Mouse (Mus musculus): ENCODE results near the gene 1500009C09Rik. TPM values are rescaled to one million over a fixed set of nuclear protein-coding genes. Genes with fewer than 3 reads are reported as not detected.

The 1500009C09Rik gene
- total RNA-seq, 2 experiments from 2014 or later, result not detected

DNA sequence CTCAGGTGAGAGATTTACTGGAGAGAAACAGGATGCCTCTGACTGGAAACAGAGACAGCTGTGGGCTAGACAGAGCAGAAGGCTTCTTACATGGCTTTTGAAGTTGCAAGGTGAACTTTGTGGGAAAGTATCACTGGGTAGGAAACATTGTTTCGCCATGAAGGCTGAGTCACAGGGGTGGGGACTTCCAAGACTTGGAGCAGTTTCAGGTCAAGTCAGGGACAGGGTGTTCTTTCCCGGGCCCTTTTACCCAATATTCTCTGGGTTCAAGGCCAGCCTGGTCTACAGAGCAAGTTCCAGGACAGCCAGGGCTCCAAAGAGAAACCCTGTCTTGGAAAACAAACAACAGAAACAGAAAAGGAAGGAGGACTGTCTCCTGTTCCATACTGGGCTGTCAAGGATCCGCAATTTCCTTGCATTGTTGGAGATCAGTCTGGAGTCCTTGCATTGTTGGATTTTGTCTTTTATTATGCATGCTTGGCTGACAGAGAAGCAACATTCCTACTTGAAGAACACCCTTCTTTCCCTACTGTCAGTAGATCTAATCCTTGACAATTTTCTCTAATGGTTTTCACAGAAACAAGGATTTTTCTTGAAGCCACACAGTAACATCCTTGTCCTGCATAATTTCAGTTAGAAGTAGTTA is 4.9 kb upstream of the 1500009C09Rik start:
- no peak for DNase-seq

DNA sequence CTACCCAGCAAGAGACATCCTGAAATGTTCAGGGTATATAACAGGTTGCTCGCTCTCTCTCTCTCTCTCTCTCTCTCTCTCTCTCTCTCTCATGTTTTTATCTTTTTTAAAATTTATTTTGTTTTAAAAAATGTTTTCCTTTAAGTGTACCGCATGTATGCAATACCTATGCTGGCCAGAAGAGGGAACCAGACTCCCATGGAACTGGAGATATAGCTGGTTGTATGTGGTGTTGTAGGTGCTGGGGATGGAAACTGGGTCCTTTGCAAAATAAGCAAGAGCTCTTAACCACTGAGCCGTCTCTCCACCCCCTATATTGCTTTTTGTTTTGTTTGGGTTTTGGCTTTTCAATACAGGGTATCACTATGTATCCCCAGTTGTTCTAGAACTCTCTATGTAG is 618 bp upstream of the 1500009C09Rik start:
- no peak for DNase-seq

DNA sequence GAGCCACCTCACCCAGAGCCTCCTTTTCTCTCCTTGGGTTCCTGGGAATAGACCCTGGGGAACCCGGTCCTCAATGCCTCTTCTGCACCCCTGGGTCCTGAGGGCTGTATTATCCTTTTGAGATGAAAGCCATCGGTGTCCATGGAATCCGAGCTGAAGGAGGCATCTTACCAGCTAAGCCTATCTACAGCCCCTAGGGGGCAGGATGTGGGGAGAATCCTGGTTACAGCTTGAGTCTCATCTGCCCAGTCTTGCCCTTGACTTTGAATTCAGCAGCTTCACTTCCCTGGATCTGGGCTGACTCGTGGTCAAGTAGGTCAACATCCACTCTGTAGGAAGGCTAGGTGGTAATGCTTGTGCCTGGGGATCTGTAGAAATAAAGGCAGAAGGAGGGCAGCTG is 3.1 kb downstream of the 1500009C09Rik start:
- no peak for DNase-seq

DNA sequence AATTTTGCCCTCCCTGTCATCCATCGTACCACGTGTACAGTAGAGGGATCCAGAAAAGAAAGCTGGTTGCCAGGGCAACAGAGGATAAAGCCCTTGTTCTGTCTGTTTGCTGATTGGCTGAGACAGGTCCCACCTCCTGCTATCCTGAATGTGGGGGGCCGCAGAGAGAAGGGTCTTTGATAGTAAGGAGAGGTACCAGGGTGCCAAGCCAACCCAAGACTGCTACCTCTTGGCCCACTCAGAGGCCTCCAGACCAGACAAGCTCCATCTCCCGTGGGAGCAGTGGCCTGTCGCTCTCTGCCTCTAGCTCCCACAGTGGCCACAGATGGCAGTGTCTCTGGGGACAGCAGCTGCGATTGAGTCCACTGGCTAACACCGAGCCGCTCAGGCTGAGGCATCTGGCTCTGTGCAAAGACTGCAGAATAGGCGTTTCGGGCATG is 3.8 kb downstream of the 1500009C09Rik start:
- DNase-seq, result no peak

DNA sequence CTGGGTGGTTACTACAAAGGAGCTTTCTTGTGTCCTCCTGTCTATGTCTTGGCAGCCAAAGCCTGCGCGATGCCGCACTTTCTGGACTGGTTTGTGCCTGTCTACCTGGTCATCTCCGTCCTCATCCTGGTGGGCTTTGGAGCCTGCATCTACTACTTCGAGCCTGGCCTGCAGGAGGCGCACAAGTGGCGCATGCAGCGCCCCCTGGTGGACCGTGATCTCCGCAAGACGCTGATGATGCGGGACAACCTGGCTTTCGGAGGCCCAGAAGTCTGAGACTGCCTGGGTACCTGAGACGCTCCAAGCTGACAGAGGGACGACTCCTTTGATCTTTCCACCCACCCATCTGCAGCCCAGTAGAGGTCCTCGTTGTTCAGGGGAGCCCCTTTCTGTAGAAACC is 7.3 kb downstream of the 1500009C09Rik start:
- DNase-seq, result peak; percentile 79

DNA sequence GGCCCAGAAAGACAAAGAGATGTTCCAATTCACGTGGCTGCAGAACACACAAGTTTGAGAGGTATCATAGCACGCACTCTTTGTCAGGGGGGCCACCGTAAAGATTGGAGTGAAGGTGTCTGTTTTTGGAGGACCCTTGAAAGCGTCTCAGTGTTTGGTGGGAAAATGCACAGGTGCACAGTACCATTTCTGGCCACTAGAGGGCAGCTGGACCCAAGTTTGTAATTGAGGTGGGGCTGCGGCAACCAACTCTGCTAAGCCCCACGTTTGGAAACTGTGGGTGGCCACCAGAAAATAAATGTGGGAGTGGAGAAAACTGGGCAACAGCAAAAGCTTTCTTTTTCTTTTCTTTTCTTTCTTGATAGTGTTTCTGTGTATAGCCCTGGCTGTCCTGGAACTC is 14.2 kb downstream of the 1500009C09Rik start:
- DNase-seq, result peak; percentile 71

DNA sequence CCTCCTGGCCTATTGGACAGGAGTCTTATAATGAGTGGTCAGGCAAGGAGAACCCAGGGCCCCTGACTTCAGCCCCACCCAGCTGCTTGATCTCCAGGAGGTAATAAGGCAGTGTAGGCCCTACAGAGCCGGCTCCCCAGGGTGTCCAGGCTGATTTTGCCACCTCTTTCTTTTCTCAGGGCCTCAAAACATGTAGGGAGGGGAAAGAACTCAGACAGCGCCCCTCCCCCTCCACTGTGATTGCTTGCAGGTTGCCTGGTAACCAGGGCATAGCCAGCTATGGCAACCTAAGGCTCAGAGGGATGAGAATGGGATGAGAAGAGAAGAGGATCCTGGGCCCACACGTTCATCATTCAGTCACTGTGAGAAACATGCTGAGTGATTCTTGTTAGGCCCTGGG is 16.0 kb downstream of the 1500009C09Rik start:
- no peak for DNase-seq

DNA sequence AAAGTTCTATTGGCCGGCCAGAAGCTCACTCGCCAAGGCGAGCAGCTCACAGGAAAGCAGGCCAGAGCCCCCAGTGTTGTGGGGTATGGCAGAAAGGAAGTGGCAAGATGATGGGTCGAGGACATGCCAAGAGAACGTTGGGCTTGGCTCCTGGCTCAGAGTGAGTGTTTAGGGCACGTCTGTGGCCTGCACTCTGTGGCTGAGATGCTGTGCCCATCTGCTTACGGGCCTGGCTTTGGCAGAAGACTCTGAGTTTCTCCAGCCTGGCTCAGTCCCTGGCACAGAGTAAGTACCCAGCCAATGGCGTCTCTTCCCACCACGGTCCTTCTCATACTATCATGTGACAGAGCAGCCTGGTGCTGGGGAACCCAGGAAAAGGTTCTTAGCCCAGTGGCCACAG is 16.6 kb downstream of the 1500009C09Rik start:
- DNase-seq, result no peak

DNA sequence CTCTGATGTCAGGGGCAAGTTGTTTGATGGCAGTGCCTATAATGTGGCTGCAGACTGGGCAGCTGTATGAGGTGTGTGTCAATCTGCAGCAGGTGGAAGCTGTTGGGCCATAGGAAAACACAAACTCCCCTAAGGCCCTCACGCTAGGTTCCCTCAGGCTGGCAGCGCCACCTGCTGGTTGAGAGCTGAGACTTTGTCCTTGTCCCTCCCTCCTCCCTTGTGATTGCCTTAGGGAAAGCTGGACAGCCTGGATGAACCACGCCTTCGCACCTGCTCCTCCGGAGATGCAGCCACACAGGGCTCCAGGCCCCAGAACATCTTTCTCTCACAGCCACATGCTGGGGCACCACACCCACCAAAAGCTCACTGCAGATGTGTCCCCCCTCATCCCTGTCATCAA is 19.0 kb downstream of the 1500009C09Rik start:
- DNase-seq, result peak; percentile 81

DNA sequence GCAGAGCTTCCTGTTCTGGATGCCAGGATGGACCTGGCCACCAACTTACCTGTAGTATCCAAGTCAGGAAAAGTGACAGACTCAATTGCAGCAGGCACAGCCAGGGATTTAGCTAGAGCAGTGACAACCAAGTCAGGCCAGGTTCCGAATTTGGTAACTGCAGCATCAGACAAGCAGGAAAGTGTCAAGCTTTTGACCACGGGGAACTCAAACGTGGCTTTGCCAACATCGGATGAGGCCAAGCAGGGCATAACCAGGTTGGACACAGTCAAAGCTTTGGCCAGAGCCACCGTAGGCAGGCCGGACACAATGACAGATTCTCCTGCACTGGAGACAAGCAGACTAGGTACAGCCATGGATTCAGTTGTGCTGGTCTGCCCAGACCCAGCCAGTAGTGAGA is 20.1 kb downstream of the 1500009C09Rik start:
- no peak for DNase-seq

DNA sequence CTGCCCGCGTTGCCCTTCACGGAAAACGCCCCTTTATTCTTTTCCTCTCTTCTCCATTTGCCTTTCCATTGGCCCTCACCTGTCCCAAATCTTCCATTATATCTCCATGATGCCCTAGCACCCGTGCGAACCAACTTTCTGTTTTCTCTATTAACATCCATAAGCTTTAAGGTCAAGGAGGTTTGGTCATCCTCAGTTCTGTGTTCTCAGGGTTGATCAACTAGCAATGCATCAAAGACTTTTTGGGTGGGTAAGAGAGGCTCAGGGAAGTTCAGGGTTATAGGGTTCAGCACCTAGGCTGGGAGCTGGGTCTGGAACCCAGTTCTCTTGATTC is 22.4 kb downstream of the 1500009C09Rik start, which contains the start of gene Sept3:
Gene Sept3 (plus strand): TSS at position 301 of the 334 bp plus-strand sequence.
- DNase-seq, result no peak

DNA sequence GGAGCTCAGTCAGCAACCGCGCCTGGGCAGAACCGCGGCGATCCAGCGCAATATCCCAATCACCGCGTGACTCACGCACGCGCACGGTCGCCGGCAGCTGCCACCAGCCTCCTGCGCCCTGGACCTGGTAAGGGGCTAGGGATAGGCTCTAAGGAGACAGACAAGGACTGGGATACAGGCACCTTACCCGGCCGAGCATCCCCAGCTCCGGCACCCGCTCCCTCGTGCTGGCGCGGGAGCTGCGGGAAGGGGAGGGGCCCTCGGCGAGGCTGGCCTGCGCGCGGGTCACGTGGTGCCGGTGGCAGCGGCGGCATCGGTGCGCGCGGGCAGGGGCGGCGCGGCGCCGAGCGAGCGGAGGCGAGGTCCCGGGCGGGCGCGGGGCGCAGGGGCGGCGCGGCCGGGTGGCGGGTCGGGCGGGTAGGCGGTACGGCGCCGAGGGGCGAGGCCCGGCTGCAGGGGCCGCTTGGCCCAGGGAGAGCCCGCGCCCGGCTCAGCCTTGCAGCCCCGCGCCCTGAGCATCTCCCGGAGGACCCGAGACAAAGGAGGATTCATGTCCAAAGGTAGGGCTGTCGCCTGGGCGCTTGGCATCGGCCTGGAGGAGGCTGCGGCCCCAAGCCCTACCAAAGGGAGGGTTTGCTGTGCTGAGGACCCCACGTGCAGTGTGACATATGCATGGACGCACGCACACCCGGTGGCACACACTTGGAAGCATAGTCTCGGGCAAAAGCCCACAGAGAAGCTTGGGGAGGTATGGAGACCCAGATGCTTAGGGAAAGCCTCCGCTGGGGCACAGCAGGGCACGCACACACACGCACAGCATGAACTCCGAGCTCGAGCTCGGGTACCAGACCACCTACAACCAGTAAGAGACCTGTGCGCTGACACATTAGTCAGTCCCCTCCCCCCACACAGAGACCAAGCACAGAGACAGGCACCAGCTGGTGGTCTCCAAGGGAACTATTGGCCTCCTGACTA is 23.0 kb downstream of the 1500009C09Rik start:
- no peak for DNase-seq

DNA sequence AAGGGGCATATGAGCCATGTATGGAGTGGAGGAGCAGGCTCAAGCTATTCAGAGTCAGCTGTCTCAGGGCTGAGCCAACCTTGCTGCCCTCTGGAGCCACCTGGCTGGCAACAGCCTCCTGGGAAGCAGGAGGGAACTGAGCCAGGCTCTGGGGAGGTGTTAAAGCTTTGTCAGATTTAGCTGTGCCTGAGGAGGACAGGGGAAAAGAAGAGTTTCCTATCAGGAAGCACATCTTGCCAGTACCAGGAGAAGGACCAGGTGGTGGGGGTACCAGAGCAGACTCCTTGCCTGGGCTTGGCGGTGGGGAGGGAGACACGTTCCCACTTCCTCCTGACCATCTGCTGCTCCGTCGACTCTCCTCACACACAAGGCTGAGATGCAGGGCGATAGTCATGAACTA is 25.4 kb downstream of the 1500009C09Rik start:
- no peak for DNase-seq

DNA sequence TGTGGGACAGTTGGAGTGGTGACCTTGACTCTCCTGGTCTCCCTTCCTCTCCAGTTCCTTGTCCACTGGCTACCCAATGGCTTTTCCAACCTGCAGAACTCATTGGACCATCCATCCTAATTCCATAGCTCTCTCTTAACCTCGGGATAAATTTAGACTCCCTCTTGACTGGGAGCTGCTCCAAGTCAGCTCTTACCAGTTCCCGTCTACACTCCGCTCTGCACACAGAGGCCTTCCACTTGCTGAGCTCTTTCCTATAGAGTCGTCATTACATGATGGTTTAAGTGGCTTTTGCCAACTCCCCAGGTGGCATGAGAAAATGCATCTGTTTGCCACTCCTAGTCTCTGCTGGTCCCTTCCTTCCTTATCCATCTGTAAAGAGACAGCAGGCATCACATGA is 28.4 kb downstream of the 1500009C09Rik start:
- DNase-seq, result no peak

DNA sequence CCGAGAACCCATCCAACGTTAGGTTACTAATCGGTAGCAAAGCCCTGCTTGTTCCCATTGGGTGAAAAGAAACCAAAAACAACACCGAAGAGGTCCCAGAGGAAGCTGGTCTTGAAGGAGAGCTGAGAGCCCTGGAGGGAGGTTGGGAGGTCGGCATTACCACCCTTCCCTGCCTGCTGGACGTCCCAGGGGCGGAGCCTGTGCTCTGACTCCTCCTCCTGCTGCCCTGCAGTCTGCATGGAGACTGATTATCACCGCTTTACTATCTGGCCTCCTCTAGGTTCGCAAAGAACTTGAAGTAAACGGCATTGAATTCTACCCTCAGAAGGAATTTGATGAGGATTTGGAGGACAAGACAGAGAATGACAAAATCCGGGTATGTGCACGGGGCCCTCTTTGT is 34.0 kb downstream of the 1500009C09Rik start:
- no peak for DNase-seq

DNA sequence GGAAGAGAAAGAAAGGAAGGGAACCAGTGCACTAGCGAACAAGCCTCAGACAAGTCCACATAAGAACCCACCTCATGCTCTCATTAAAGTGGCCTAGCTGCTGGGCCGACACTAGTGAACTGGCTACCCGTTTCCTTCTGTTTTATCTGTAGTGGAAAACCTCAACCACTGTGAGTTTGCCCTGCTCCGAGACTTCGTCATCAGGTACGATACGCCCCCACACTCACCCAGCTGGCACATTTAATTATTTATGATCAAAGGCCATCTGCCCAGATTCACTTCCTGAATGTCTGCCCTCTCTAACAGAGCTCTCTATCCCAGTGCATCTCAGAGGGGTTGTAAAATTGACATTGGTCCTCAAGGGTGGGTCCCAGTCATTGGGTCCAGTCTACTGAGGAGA is 38.1 kb downstream of the 1500009C09Rik start:
- no peak for DNase-seq

DNA sequence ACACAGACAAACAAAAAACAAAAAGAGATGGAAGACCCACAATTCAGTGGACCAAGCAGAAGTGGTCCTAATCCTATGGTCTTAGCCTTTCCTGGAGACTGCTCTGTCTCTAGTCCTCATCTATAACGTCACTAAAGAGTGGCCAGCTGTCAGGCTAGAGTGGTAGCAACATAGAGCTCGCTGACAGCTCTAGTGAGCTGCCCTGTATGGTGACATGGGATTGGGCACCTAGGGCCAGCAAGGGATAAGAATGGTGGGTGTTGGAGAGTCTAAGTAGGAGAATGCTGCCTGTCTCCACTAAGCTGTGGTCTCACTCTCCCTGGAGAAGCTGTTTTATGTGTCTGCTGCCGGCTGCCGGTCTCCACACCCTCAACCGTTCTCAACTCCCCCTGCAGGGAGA is 40.7 kb downstream of the 1500009C09Rik start:
- DNase-seq, result no peak

DNA sequence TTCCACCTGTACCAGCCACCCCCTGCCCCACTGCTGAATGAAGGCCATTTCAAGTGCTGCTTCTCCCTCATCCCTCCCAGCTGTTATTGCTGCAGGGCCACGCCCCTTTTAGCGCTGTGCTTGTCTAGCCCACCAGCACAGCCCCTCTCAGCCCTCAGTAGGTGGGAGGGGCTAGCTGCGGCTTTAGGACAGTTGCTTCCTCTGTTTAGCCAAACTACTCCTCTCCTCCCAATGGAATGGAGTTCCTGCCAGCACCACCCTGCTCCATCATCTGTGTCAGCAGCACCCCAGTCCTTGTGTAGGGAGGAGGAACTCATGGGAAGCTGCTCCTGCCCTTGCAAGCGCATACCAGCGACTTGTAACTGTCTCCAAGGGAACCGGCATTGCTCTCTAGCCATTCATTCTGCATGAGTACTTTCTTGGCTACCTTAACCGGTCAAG is 41.1 kb downstream of the 1500009C09Rik start:
- no peak for DNase-seq

DNA sequence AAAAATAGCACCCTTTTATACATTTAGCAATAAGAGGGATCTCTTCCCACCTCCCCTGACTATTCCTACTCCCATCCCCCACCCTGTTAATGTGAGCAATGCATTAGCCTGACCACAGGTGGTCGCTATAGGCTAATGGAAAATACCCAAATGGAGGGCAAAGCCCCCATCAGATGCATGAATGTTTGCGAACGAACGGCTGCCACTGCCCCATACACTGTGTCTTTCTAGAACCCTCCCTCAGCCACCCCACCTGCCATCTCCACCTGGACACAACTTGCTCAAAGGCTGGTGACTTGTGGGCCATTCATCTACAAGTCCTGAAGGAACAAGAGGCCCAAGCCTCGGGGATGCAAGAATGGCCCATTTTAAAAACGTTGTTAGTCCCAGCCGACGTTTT is 41.9 kb downstream of the 1500009C09Rik start:
- DNase-seq, result no peak

DNA sequence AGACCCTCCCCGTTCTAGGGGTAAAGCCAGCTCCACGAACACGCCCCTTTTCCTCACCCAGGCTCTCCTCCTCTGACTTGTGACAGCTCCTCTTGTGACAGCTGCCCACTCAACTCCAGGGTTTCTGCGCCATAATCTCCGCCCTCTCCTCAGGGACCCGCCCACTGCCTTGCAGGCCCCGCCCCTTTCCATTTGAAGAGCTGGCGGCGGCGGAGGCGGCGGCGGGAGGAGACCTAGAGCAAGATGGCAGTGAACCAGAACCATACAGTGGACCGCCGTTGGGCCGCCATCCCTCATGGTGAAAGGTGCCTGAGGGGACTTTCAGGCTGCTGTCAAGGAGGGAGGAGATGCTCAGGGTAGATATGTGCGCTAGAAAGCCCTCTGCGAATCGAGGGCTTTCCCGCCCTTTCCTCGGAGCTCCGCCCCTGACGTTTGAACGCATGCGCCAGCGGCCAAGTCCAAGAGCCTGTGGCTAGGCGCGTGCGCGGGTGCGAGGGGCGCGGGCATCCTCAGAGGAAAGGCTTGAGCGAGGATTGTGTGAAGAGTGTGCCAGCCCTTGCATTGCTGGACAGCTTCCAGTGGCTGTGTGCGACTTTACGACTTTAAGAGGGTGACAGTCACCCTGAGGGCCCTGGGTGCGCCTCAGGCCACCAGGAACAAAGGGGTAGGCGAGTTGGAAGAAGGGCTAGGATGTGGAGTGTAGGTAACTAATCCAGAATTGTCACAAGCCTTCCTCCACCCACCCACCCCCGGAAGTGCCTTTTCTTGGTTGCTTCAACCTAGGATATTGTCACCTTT is 46.8 kb downstream of the 1500009C09Rik start, which contains the start of gene Wbp2nl:
Gene Wbp2nl (plus strand): TSS at position 191 of the 798 bp plus-strand sequence.
- DNase-seq, result no peak

DNA sequence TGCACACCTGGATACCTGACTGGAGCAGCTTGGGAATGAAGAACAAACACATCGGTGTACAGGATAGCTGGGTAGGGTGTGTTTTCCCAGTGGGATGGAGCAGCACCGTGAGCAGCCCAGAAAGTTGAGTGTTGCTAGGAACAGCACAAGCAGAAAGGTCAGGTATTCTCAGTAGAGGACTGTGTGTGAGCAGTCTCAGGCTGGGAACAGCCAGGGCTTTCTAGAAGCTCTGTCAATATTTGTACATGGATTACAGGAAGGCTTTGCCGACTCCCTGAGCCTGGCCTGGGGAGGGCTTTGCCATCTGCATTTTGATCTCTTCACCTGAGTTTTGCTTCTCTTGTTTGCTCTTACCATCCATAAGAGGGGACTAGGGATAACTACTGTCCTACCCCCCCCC is 54.9 kb downstream of the 1500009C09Rik start:
- DNase-seq, result no peak

DNA sequence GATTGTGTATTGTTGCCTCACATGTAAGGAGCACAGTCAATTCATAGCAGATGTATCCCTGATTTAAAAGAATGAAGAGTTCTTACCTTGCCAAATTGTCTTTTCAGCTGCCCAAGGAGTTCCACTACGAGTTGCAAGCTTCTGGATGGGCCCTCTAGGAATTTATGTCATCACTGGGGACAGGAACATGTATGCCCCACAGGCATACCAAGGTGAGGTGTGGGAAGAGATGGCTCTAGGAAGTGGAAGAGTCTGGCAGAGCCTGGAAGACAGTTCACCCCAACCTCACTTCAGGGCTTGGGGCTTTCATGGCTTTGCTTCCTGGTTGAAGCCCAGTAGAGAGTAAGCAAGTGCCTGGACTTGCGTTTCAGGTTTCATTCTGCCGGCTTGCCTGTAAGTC is 56.2 kb downstream of the 1500009C09Rik start:
- DNase-seq, result no peak

All from gastrocnemius, postnatal 10 days (tissue).